Mouse (Mus musculus) olfactory bulb, adult 2 months (tissue): ENCODE data around the gene Tank. TPM values are rescaled to one million over a fixed set of nuclear protein-coding genes. Genes with fewer than 3 reads are reported as not detected.

ENCODE experiments used
- H3K27ac ChIP-seq: fragments of 200-500 bp; 2 replicates; pipeline ENCODE4 v1.5.1; 2012; ENCODE audit warnings: low read depth, low read length; ENCODE audit not compliant: insufficient read depth
- H3K4me1 ChIP-seq: fragments of 200-500 bp; 2 replicates; pipeline ENCODE4 v1.6.1; 2012; ENCODE audit warnings: low read length; ENCODE audit not compliant: control insufficient read depth, insufficient read depth
- H3K4me3 ChIP-seq: fragments of 200-500 bp; 2 replicates; pipeline ENCODE4 v1.5.1; 2012; ENCODE audit warnings: mild to moderate bottlenecking, low read depth, low read length, moderate library complexity; ENCODE audit not compliant: insufficient read depth
- CTCF ChIP-seq: fragments of 200-500 bp; IDR thresholded peaks from 2 replicates; pipeline ENCODE4 v1.5.1; 2012; ENCODE audit warnings: low read depth, mild to moderate bottlenecking, low read length, moderate library complexity; ENCODE audit not compliant: insufficient read depth
- POLR2A ChIP-seq: fragments of 200-500 bp; IDR thresholded peaks from 2 replicates; pipeline ENCODE4 v1.6.1; 2012; ENCODE audit warnings: mild to moderate bottlenecking, low read depth, low read length, moderate library complexity; ENCODE audit not compliant: insufficient read depth
- WGBS: fragments of 180-500 bp; shearing (Covaris S2); methylation state at CpG from one replicate; pipeline ENCODE4 v1.1.7; 2018; 5-methylcytosine and 5-hydroxymethylcytosine counted together
- polyA plus RNA-seq: library from polyadenylated mRNA; stranded (reverse); fragments of >200 nt; gene quantifications from 2 replicates; pipeline ENCODE4 v1.2.4, GENCODE M21; 2012; ENCODE audit warnings: low replicate concordance; ENCODE audit not compliant: missing spikeins, insufficient read depth, insufficient read length

Tank gene
- polyA plus RNA-seq = not detected in 2 replicates

GRCm38 (mm10) chr2:61578433-61578832, at the start of gene Tank:
Gene Tank (plus strand): TSS chr2:61578585.
- Histone ChIP-seq H3K4me1 (no peaks in the 10 kb centered on the region), H3K27ac (no peak within 1 kb of the TSS), H3K4me3 (no peak within 1 kb of the TSS)
- WGBS = 90% methylated on average over 10 of the region's 10 CpGs
- TF ChIP-seq POLR2A (no peak), CTCF (no peak)

- no peak overlapping the region for H3K27ac ChIP-seq
- H3K4me1 ChIP-seq = no peaks in the 10 kb centered on the region
- 87% methylated on average over 3 of the region's 3 CpGs for WGBS
- H3K4me3 ChIP-seq = no peak overlapping the region
- TF ChIP-seq POLR2A (no peak), CTCF (no peak)
Observed at GRCm38 (mm10) chr2:61532326-61532725, 46.1 kb upstream of the Tank start.

GRCm38 (mm10) chr2:61533131-61533530, 45.3 kb upstream of the Tank start:
- TF ChIP-seq POLR2A = no peak
- no peak for TF ChIP-seq CTCF
- Histone ChIP-seq H3K4me1 (no peaks in the 10 kb centered on the region), H3K4me3 (no peak overlapping the region), H3K27ac (no peak overlapping the region)
- WGBS = 35% methylated on average over 2 of the region's 2 CpGs

GRCm38 (mm10) chr2:61536901-61537300, 41.5 kb upstream of the Tank start:
- WGBS = 89% methylated on average over 2 of the region's 2 CpGs
- Histone ChIP-seq H3K27ac (no peak overlapping the region), H3K4me3 (no peak overlapping the region), H3K4me1 (no peaks in the 10 kb centered on the region)
- TF ChIP-seq CTCF = no peak
- TF ChIP-seq POLR2A = no peak

DNA sequence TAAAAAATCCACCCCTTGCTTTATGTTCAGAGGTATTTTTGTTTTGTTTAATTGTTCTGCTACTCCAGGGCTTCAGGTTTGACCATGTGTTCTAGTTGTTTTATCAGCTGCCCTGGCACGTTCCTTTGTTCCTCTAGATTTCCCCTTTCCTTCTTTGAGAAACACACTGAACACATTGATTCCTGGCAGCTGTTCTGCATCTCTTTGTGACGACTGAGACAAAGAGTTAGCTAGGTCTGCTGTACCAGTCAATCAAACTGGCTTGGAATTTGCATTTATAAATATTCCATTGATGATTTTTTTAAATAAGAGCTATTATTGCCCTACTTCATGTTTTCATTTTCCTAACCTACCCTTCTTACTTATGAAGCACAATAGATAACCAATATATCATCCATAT, 39.0 kb upstream of the Tank start:
- Histone ChIP-seq H3K27ac (no peak overlapping the region), H3K4me3 (no peak overlapping the region), H3K4me1 (no peaks in the 10 kb centered on the region)
- no peak for TF ChIP-seq CTCF
- TF ChIP-seq POLR2A = no peak
- 28% methylated on average over 2 of the region's 2 CpGs for WGBS

GRCm38 (mm10) chr2:61542426-61542825, 36.0 kb upstream of the Tank start:
- TF ChIP-seq CTCF (no peak), POLR2A (no peak)
- Histone ChIP-seq H3K4me3 (no peak overlapping the region), H3K27ac (no peak overlapping the region), H3K4me1 (no peaks in the 10 kb centered on the region)
- WGBS = 87% methylated on average over 2 of the region's 2 CpGs

GRCm38 (mm10) chr2:61545666-61546065, 32.7 kb upstream of the Tank start:
- WGBS = 95% methylated on average over 3 of the region's 3 CpGs
- Histone ChIP-seq H3K4me3 (no peak overlapping the region), H3K27ac (no peak overlapping the region), H3K4me1 (no peaks in the 10 kb centered on the region)
- TF ChIP-seq POLR2A (no peak), CTCF (no peak)

DNA sequence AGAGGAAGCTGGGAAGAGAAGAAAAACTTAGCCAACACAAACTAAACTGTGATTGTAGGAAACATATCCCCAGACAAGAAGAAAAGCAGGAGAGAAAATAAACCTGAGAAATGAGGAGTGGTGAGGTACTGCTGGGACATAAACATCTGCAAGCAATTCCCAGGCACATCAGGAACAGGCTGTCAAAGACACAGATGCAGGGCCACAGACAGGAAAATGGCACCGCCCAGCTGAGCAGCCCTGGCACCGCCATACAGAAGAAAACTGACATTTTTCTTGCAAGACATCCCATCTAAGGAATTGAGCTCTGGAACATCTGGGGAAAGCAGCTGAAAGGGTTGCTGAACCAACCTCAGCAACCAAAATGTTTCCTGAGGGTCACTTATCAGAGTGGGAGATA, 30.4 kb upstream of the Tank start:
- 79% methylated on average over 2 of the region's 2 CpGs for WGBS
- H3K4me1 ChIP-seq = no peaks in the 10 kb centered on the region
- TF ChIP-seq POLR2A = no peak
- no peak for TF ChIP-seq CTCF
- H3K27ac ChIP-seq = no peak overlapping the region
- H3K4me3 ChIP-seq = no peak overlapping the region

DNA sequence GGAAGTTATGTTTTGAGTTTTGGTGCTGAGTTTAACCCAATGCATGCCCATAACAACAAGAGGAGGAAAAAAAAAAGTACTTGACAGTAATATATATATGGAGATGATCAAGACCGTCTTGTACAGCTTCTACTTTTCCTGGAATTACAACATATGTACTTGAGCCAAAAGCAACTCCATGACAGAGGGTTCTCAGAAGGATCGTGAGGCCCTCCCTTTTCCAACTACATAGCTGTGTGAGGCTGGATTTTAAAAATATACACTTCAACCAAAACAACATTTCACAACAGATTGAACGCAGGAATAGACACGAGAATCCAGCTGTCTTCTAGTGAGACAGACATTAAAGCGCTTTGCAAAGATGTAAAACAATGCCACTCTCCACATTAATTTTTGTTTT, 26.7 kb upstream of the Tank start:
- 64% methylated on average over 5 of the region's 5 CpGs for WGBS
- no peak overlapping the region for H3K27ac ChIP-seq
- TF ChIP-seq CTCF = no peak
- TF ChIP-seq POLR2A = no peak
- no peak overlapping the region for H3K4me3 ChIP-seq
- H3K4me1 ChIP-seq = no peaks in the 10 kb centered on the region

DNA sequence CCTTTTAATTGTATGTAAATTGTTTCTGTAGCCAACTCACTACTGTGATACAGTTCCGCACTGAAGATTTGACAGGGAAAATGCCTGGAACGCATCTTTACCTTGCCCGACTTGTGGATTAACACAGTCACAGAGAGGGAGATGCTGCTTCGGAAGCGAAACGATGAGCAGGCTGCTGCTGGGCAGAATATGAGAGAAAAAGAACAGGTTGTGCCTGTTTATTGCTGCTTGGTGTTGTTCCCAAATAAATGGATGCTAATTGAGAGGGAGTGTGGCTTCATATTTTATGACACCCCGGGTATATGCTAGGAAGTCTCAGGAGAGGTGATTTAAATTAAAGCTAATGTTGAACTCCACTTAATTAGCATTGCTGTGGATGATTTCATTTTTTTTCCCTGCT, 23.0 kb upstream of the Tank start:
- TF ChIP-seq CTCF (no peak), POLR2A (no peak)
- no peak overlapping the region for H3K27ac ChIP-seq
- 71% methylated on average over 7 of the region's 7 CpGs for WGBS
- no peaks in the 10 kb centered on the region for H3K4me1 ChIP-seq
- H3K4me3 ChIP-seq = no peak overlapping the region
